Mouse (Mus musculus) forebrain, embryonic 13.5 days (tissue): Measurements from ENCODE around the gene Rims4. TPM values are rescaled to one million over a fixed set of nuclear protein-coding genes. Genes with fewer than 3 reads are reported as not detected.

Experiments
- ATAC-seq: fragments of 200-750 bp; cut with Nextera tagmentation; 2 replicates; pipeline ENCODE4 v1.8.0; 2017
- H3K27ac ChIP-seq: fragments of 300-500 bp; sonication (generic); 2 replicates; pipeline ENCODE4 v1.5.1; 2015; ENCODE audit warnings: inconsistent platforms, mild to moderate bottlenecking, moderate library complexity
- H3K27me3 ChIP-seq: fragments of 300-500 bp; sonication (generic); 2 replicates; pipeline ENCODE4 v1.6.1; 2015; ENCODE audit warnings: mild to moderate bottlenecking, inconsistent platforms
- H3K36me3 ChIP-seq: fragments of 300-500 bp; sonication (generic); 2 replicates; pipeline ENCODE4 v1.6.1; 2015; ENCODE audit warnings: mild to moderate bottlenecking, inconsistent platforms; ENCODE audit not compliant: poor library complexity, severe bottlenecking
- H3K4me1 ChIP-seq: fragments of 300-500 bp; sonication (generic); 2 replicates; pipeline ENCODE4 v1.6.1; 2015; ENCODE audit warnings: inconsistent platforms
- H3K4me2 ChIP-seq: fragments of 300-500 bp; sonication (generic); 2 replicates; pipeline ENCODE4 v1.6.1; 2015; ENCODE audit warnings: inconsistent platforms, mild to moderate bottlenecking, moderate library complexity
- H3K4me3 ChIP-seq: fragments of 300-500 bp; sonication (generic); 2 replicates; pipeline ENCODE4 v1.5.1; 2015; ENCODE audit warnings: mild to moderate bottlenecking, inconsistent platforms
- H3K9ac ChIP-seq: fragments of 300-500 bp; sonication (generic); 2 replicates; pipeline ENCODE4 v1.6.1; 2015; ENCODE audit warnings: mild to moderate bottlenecking, inconsistent platforms
- H3K9me3 ChIP-seq: fragments of 300-500 bp; sonication (generic); replicated peaks from 2 replicates; pipeline ENCODE4 v1.6.1; 2016; ENCODE audit warnings: inconsistent platforms
- WGBS: fragments of 180-500 bp; shearing (Covaris S2); methylation state at CpG from one replicate; pipeline ENCODE4 v1.1.7; 2015; 5-methylcytosine and 5-hydroxymethylcytosine counted together
- polyA plus RNA-seq: library from polyadenylated mRNA; unstranded; fragments of >200 nt; fragmentation: Nextera tagmentation; extraction: Ambion mirVana; gene quantifications from 2 replicates; pipeline ENCODE4 v1.2.1, GENCODE M21; 2015

The Rims4 gene
- 2.5 and 3.0 TPM in 2 replicates for polyA plus RNA-seq

GRCm38 (mm10) chr2:163918317-163919258 lies at the start of gene Rims4:
Gene Rims4 (minus strand): TSS chr2:163918683.
- under 1% methylated on average over 37 of the region's 115 CpGs for WGBS
- peaks cover 27% of the 10 kb centered on the region for H3K4me1 ChIP-seq
- peak; percentile 93 for ATAC-seq
- H3K36me3 ChIP-seq: no peaks in the 10 kb centered on the region
- H3K9me3 ChIP-seq: no peaks in the 10 kb centered on the region
- no peak within 1 kb of the TSS for H3K27ac ChIP-seq
- H3K4me3 ChIP-seq: peak within 1 kb of the TSS; percentile 62
- peak within 1 kb of the TSS; percentile 79 for H3K4me2 ChIP-seq
- H3K27me3 ChIP-seq: peaks cover 70% of the 10 kb centered on the region
- H3K9ac ChIP-seq: peak within 1 kb of the TSS; percentile 73

- WGBS: 79% methylated on average over 7 of the region's 7 CpGs
- no peaks in the 10 kb centered on the region for H3K27me3 ChIP-seq
- no peaks in the 10 kb centered on the region for H3K4me1 ChIP-seq
- H3K9me3 ChIP-seq: no peaks in the 10 kb centered on the region
- H3K9ac ChIP-seq: no peak overlapping the region
- no peak for ATAC-seq
- H3K36me3 ChIP-seq: no peaks in the 10 kb centered on the region
- H3K4me3 ChIP-seq: no peak overlapping the region
- H3K4me2 ChIP-seq: no peak overlapping the region
- no peak overlapping the region for H3K27ac ChIP-seq
Measured at GRCm38 (mm10) chr2:163965706-163966105, 47.2 kb upstream of the Rims4 start.

- Histone ChIP-seq H3K36me3 (no peaks in the 10 kb centered on the region), H3K9me3 (no peaks in the 10 kb centered on the region), H3K9ac (no peak overlapping the region), H3K27ac (no peak overlapping the region), H3K27me3 (no peaks in the 10 kb centered on the region), H3K4me1 (no peaks in the 10 kb centered on the region), H3K4me2 (no peak overlapping the region), H3K4me3 (no peak overlapping the region)
- ATAC-seq: no peak
- WGBS: 75% methylated on average over 17 of the region's 19 CpGs
Measured at GRCm38 (mm10) chr2:163964606-163965560, 46.4 kb upstream of the Rims4 start.

GRCm38 (mm10) chr2:163953622-163954310 lies 35.3 kb upstream of the Rims4 start:
- Histone ChIP-seq H3K4me1 (no peaks in the 10 kb centered on the region), H3K27me3 (no peaks in the 10 kb centered on the region), H3K27ac (no peak overlapping the region), H3K9ac (no peak overlapping the region), H3K4me2 (no peak overlapping the region), H3K36me3 (no peaks in the 10 kb centered on the region), H3K4me3 (no peak overlapping the region), H3K9me3 (0 out of 2 replicates have a peak, but pooled peaks cover 3% of the 10 kb centered on the region)
- ATAC-seq: no peak
- WGBS: 77% methylated on average over 7 of the region's 7 CpGs

GRCm38 (mm10) chr2:163951770-163952169 lies 33.3 kb upstream of the Rims4 start:
- 24% methylated on average over 4 of the region's 4 CpGs for WGBS
- Histone ChIP-seq H3K9ac (no peak overlapping the region), H3K27me3 (no peaks in the 10 kb centered on the region), H3K36me3 (no peaks in the 10 kb centered on the region), H3K4me3 (no peak overlapping the region), H3K4me2 (no peak overlapping the region), H3K9me3 (no peaks in the 10 kb centered on the region), H3K4me1 (no peaks in the 10 kb centered on the region), H3K27ac (no peak overlapping the region)
- ATAC-seq: peak; percentile 63

- no peak overlapping the region for H3K9ac ChIP-seq
- H3K4me1 ChIP-seq: no peaks in the 10 kb centered on the region
- no peaks in the 10 kb centered on the region for H3K36me3 ChIP-seq
- no peak overlapping the region for H3K4me2 ChIP-seq
- no peaks in the 10 kb centered on the region for H3K27me3 ChIP-seq
- no peaks in the 10 kb centered on the region for H3K9me3 ChIP-seq
- WGBS: 72% methylated on average over 7 of the region's 7 CpGs
- H3K27ac ChIP-seq: no peak overlapping the region
- no peak for ATAC-seq
- no peak overlapping the region for H3K4me3 ChIP-seq
Measured at GRCm38 (mm10) chr2:163947976-163948375, 29.5 kb upstream of the Rims4 start.

GRCm38 (mm10) chr2:163946221-163946620 lies 27.7 kb upstream of the Rims4 start:
- ATAC-seq: no peak

GRCm38 (mm10) chr2:163944511-163944910 lies 26.0 kb upstream of the Rims4 start:
- Histone ChIP-seq H3K27ac (no peak overlapping the region), H3K36me3 (no peaks in the 10 kb centered on the region), H3K4me2 (no peak overlapping the region), H3K27me3 (no peaks in the 10 kb centered on the region), H3K4me1 (no peaks in the 10 kb centered on the region), H3K4me3 (no peak overlapping the region), H3K9me3 (no peaks in the 10 kb centered on the region), H3K9ac (no peak overlapping the region)
- no peak for ATAC-seq
- 84% methylated on average over 8 of the region's 8 CpGs for WGBS

More at GRCm38 (mm10) chr2:163946221-163946620, 27.7 kb upstream of the Rims4 start:
- no peaks in the 10 kb centered on the region for H3K4me1 ChIP-seq
- no peak overlapping the region for H3K4me3 ChIP-seq
- H3K36me3 ChIP-seq: no peaks in the 10 kb centered on the region
- 83% methylated on average over 15 of the region's 15 CpGs for WGBS
- no peaks in the 10 kb centered on the region for H3K9me3 ChIP-seq
- H3K4me2 ChIP-seq: no peak overlapping the region
- H3K27ac ChIP-seq: no peak overlapping the region
- H3K27me3 ChIP-seq: no peaks in the 10 kb centered on the region
- H3K9ac ChIP-seq: no peak overlapping the region

- WGBS: 80% methylated on average over 6 of the region's 6 CpGs
- Histone ChIP-seq H3K4me2 (no peak overlapping the region), H3K27me3 (no peaks in the 10 kb centered on the region), H3K4me3 (no peak overlapping the region), H3K9ac (no peak overlapping the region), H3K4me1 (no peaks in the 10 kb centered on the region), H3K27ac (no peak overlapping the region), H3K9me3 (no peaks in the 10 kb centered on the region), H3K36me3 (no peaks in the 10 kb centered on the region)
- ATAC-seq: no peak
Measured at GRCm38 (mm10) chr2:163943056-163943455, 24.6 kb upstream of the Rims4 start.

GRCm38 (mm10) chr2:163939522-163939921 lies 21.0 kb upstream of the Rims4 start:
- Histone ChIP-seq H3K9me3 (no peaks in the 10 kb centered on the region), H3K4me2 (no peak overlapping the region)
- 31% methylated on average over 8 of the region's 8 CpGs for WGBS

GRCm38 (mm10) chr2:163932151-163932550 lies 13.7 kb upstream of the Rims4 start:
- Histone ChIP-seq H3K27me3 (no peaks in the 10 kb centered on the region), H3K27ac (no peak overlapping the region), H3K4me2 (no peak overlapping the region), H3K4me1 (no peaks in the 10 kb centered on the region; the same call in 1 of the 2 replicates), H3K36me3 (no peaks in the 10 kb centered on the region), H3K9ac (no peak overlapping the region), H3K9me3 (no peaks in the 10 kb centered on the region), H3K4me3 (no peak overlapping the region)
- ATAC-seq: no peak
- WGBS: 62% methylated on average over 7 of the region's 7 CpGs

More at GRCm38 (mm10) chr2:163939522-163939921, 21.0 kb upstream of the Rims4 start:
- H3K36me3 ChIP-seq: no peaks in the 10 kb centered on the region
- no peaks in the 10 kb centered on the region for H3K27me3 ChIP-seq
- no peak for ATAC-seq
- no peak overlapping the region for H3K27ac ChIP-seq
- no peak overlapping the region for H3K9ac ChIP-seq
- no peak overlapping the region for H3K4me3 ChIP-seq
- H3K4me1 ChIP-seq: no peaks in the 10 kb centered on the region
